Mouse (Mus musculus): Measurements from ENCODE around the gene Med13l. TPM values are rescaled to one million over a fixed set of nuclear protein-coding genes. Genes with fewer than 3 reads are reported as not detected.

Med13l gene
- polyA plus RNA-seq, 1 experiment, result 19.3 TPM

DNA sequence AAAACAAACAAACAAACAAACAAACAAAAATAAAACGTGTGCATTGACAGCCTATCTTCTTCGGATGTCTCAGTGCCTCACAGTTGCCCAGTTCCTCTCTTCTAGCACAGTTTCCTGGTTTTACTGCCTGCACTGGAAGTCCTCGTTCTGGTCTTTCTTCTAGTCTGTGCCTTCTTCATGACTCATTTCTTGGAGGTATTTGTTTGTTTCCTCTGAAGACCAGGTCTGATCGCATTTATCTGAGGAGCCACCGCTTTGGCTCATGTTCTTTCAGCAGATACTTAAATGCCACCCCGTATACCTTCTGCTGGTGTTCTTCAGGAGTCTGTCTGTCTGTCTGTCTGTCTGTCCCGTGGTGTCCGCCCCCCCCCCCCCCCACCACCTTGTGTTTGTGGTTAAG lies 72.6 kb downstream of the Med13l start:
- WGBS, result 30% methylated on average over 8 of the region's 8 CpGs
- Histone ChIP-seq H3K4me1 (ENCODE audit: control insufficient read depth, insufficient read depth, insufficient read length) (peaks cover 19% of the 10 kb centered on the region), H3K36me3 (ENCODE audit: control insufficient read depth, insufficient read depth, low read length) (no peaks in the 10 kb centered on the region), H3K27ac (ENCODE audit: insufficient read depth, low read length) (no peak overlapping the region), H3K4me3 (ENCODE audit: extremely low read depth, insufficient read depth, insufficient read length) (no peak overlapping the region), H3K27me3 (ENCODE audit: control insufficient read depth, insufficient read depth, low read length) (no peaks in the 10 kb centered on the region)
- no peak for DNase-seq (ENCODE audit: low read depth in 1 of 2, low spot score in 2 of 2)
- TF ChIP-seq POLR2A (IDR thresholded peaks at IDR 0.05; ENCODE audit: low read depth, low read length) (no peak), CTCF (IDR thresholded peaks at IDR 0.05; ENCODE audit: extremely low read depth, insufficient read depth, insufficient read length, insufficient replicate concordance) (no peak)

GRCm38 (mm10) chr5:118635476-118636187 lies 75.2 kb downstream of the Med13l start:
- Histone ChIP-seq H3K36me3 (ENCODE audit: control insufficient read depth, insufficient read depth, low read length) (no peaks in the 10 kb centered on the region), H3K27ac (ENCODE audit: insufficient read depth, low read length) (no peak overlapping the region), H3K4me1 (ENCODE audit: control insufficient read depth, insufficient read depth, insufficient read length) (peaks cover 19% of the 10 kb centered on the region), H3K4me3 (ENCODE audit: extremely low read depth, insufficient read depth, insufficient read length) (no peak overlapping the region), H3K27me3 (ENCODE audit: control insufficient read depth, insufficient read depth, low read length) (no peaks in the 10 kb centered on the region)
- WGBS, result 40% methylated on average over 11 of the region's 11 CpGs
- TF ChIP-seq POLR2A (IDR thresholded peaks at IDR 0.05; ENCODE audit: low read depth, low read length), result no peak
- TF ChIP-seq CTCF (IDR thresholded peaks at IDR 0.05; ENCODE audit: extremely low read depth, insufficient read depth, insufficient read length, insufficient replicate concordance), result no peak
- no peak for DNase-seq (ENCODE audit: low read depth in 1 of 2, low spot score in 2 of 2)

DNA sequence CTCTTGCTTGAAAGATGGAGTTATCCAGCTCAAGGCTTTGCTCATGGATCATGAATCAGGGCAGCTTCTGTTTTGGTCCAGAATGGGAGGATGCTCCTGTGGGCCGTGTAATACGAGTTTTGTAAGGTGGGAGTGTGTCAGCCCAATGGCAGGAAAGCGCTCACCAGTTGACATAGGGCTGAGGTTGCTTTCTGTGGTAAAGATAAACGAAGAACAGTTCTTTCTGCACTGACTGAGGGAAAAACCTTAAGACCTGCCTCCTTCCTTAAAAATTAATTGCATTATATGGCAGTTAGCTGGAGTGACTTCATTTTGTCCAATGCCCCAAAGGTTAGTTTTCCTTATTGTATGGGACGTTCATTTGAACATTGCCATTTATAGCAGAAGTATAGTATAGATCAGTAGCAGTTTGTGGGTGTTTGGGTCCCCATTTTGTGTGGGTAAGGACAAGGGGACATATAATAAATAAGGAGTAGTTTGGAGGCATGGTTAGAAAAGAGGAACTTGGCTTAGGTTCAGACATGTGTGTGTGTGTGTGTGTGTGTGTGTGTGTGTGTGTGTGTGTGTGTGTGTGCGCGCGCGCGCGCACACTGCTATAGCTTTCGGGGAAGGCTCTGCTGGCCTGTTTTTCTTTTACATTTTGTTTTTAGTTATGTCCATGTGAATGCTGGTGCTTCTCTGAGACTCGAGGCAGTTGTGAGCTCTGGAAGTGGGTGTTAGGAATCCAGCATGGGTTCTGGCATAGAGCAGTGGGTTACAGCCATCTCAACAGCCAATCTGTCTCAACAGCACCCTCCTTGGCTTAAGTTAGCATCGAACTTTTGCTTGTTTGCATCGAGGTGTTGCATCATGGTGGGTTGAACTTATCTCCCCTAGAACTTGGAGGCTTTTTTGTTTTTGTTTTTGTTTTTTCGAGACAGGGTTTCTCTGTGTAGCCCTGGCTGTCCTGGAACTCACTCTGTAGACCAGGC lies 76.2 kb downstream of the Med13l start:
- WGBS, result 42% methylated on average over 16 of the region's 16 CpGs

GRCm38 (mm10) chr5:118637931-118638330 lies 77.5 kb downstream of the Med13l start:
- H3K27ac ChIP-seq (ENCODE audit: insufficient read depth, low read length), result no peak overlapping the region
- H3K4me1 ChIP-seq (ENCODE audit: control insufficient read depth, insufficient read depth, insufficient read length), result peaks cover 19% of the 10 kb centered on the region
- TF ChIP-seq POLR2A (IDR thresholded peaks at IDR 0.05; ENCODE audit: low read depth, low read length) (no peak), CTCF (IDR thresholded peaks at IDR 0.05; ENCODE audit: extremely low read depth, insufficient read depth, insufficient read length, insufficient replicate concordance) (no peak)
- WGBS, result 60% methylated on average over 4 of the region's 4 CpGs
- no peaks in the 10 kb centered on the region for H3K27me3 ChIP-seq (ENCODE audit: control insufficient read depth, insufficient read depth, low read length)
- H3K36me3 ChIP-seq (ENCODE audit: control insufficient read depth, insufficient read depth, low read length), result no peaks in the 10 kb centered on the region
- no peak overlapping the region for H3K4me3 ChIP-seq (ENCODE audit: extremely low read depth, insufficient read depth, insufficient read length)
- no peak for DNase-seq (ENCODE audit: low read depth in 1 of 2, low spot score in 2 of 2)

More for the DNA sequence above, 76.2 kb downstream of the Med13l start:
- TF ChIP-seq POLR2A (IDR thresholded peaks at IDR 0.05; ENCODE audit: low read depth, low read length), result no peak
- no peak for TF ChIP-seq CTCF (IDR thresholded peaks at IDR 0.05; ENCODE audit: extremely low read depth, insufficient read depth, insufficient read length, insufficient replicate concordance)
- Histone ChIP-seq H3K4me3 (ENCODE audit: extremely low read depth, insufficient read depth, insufficient read length) (no peak overlapping the region), H3K36me3 (ENCODE audit: control insufficient read depth, insufficient read depth, low read length) (no peaks in the 10 kb centered on the region), H3K4me1 (ENCODE audit: control insufficient read depth, insufficient read depth, insufficient read length) (peaks cover 19% of the 10 kb centered on the region), H3K27me3 (ENCODE audit: control insufficient read depth, insufficient read depth, low read length) (no peaks in the 10 kb centered on the region), H3K27ac (ENCODE audit: insufficient read depth, low read length) (no peak overlapping the region)
- no peak for DNase-seq (ENCODE audit: low read depth in 1 of 2, low spot score in 2 of 2)

DNA sequence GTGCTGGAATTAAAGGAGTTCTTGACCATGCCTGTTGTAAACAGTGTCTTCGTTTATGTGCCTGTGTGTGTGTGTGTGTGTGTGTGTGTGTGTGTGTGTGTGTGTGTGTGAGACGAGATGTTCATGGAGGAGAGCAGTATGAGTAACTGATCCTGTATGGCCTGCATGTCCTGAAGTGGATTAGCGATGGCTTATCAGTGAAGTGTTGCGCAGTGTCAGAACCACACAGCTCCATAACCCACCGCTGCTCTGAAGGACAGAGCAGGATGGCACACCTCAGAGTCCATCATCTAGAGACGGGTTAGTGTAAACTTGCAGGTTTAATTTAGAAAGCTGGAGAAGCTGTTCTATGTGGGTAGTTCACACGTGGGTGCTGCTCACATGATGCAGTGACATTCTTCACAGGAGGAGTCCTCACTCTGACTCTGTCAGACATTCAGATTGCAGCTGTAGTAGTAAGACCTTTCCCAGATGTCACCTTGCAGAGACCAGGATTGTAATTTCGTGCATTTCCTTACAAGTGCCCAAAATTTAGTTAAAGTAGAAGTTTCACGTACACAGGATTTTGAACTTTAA lies 78.1 kb downstream of the Med13l start:
- peaks cover 25% of the 10 kb centered on the region for H3K4me1 ChIP-seq (ENCODE audit: control insufficient read depth, insufficient read depth, insufficient read length)
- no peak for DNase-seq (ENCODE audit: low read depth in 1 of 2, low spot score in 2 of 2)
- WGBS, result 73% methylated on average over 9 of the region's 9 CpGs
- no peaks in the 10 kb centered on the region for H3K36me3 ChIP-seq (ENCODE audit: control insufficient read depth, insufficient read depth, low read length)
- TF ChIP-seq POLR2A (IDR thresholded peaks at IDR 0.05; ENCODE audit: low read depth, low read length) (no peak), CTCF (IDR thresholded peaks at IDR 0.05; ENCODE audit: extremely low read depth, insufficient read depth, insufficient read length, insufficient replicate concordance) (no peak)
- H3K4me3 ChIP-seq (ENCODE audit: extremely low read depth, insufficient read depth, insufficient read length), result no peak overlapping the region
- H3K27me3 ChIP-seq (ENCODE audit: control insufficient read depth, insufficient read depth, low read length), result no peaks in the 10 kb centered on the region
- H3K27ac ChIP-seq (ENCODE audit: insufficient read depth, low read length), result no peak overlapping the region

GRCm38 (mm10) chr5:118639117-118639707 lies 78.7 kb downstream of the Med13l start:
- Histone ChIP-seq H3K27ac (ENCODE audit: insufficient read depth, low read length) (no peak overlapping the region), H3K27me3 (ENCODE audit: control insufficient read depth, insufficient read depth, low read length) (no peaks in the 10 kb centered on the region), H3K4me1 (ENCODE audit: control insufficient read depth, insufficient read depth, insufficient read length) (peaks cover 27% of the 10 kb centered on the region), H3K36me3 (ENCODE audit: control insufficient read depth, insufficient read depth, low read length) (no peaks in the 10 kb centered on the region), H3K4me3 (ENCODE audit: extremely low read depth, insufficient read depth, insufficient read length) (no peak overlapping the region)
- TF ChIP-seq POLR2A (IDR thresholded peaks at IDR 0.05; ENCODE audit: low read depth, low read length), result no peak
- no peak for TF ChIP-seq CTCF (IDR thresholded peaks at IDR 0.05; ENCODE audit: extremely low read depth, insufficient read depth, insufficient read length, insufficient replicate concordance)
- no peak for DNase-seq (ENCODE audit: low read depth in 1 of 2, low spot score in 2 of 2)
- WGBS, result 68% methylated on average over 5 of the region's 5 CpGs

Data from spleen, adult 2 months (tissue).